ENCODE assay signal across 17 mouse cellular contexts in the genomic region with DNA sequence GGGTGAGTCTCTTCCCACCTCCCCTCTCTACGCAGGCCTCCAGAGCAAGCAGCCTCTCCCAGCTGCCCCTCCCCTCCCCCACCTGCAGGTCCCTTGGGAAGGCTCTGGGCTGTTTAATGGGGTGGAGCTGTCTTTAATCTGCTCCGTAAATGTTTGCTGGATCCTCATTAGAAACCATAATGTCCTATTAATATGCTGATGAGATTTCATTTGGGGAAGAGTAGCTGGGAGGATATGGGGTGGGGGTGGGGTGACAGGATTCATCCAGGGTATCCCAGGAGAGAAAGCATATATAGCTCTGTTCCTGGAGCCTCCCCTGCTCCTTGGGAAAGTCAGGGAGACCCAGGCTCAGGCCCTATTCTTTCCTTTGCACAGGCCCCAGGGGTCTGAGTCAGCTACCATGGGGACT.
DNase-seq lines count a peak whose midpoint lies in the region; ATAC-seq and TF ChIP-seq lines count a peak whose summit lies in the region.
"Had no signal": no experiment of that assay in that cellular context is flagged by ENCODE, and none has a peak within 500 bp of the region (broad histone marks: within the 10 kb centered on the region; RNA-seq: fewer than 3 reads in every experiment).

No protein-coding gene starts in this region.

- 47% methylated on average over 2 of the region's 2 CpGs for WGBS in hindbrain, embryonic 12.5 days
- 51% methylated on average over 2 of the region's 2 CpGs for WGBS in hindbrain, postnatal 0 days
- 42% methylated on average over 2 of the region's 2 CpGs for WGBS in embryonic facial prominence, embryonic 10.5 days
- 42% methylated on average over 2 of the region's 2 CpGs for WGBS in hindbrain, embryonic 14.5 days

- peaks cover 74% of the 10 kb centered on the region for H3K27me3 ChIP-seq in hindbrain, embryonic 12.5 days
- H3K27me3 ChIP-seq in hindbrain, postnatal 0 days (ENCODE audit: insufficient read depth, low read length): no peaks in the 10 kb centered on the region
- peaks cover 99% of the 10 kb centered on the region for H3K27me3 ChIP-seq in embryonic facial prominence, embryonic 10.5 days (replicated peaks; ENCODE audit: low read depth, poor library complexity, severe bottlenecking)
- H3K27me3 ChIP-seq in hindbrain, embryonic 14.5 days (ENCODE audit: control insufficient read depth, insufficient read depth, low read length): peaks cover 28% of the 10 kb centered on the region

- no peak for DNase-seq in hindbrain, postnatal 0 days (ENCODE audit: low spot score)
- DNase-seq in ES-CJ7 (ENCODE audit: low read depth, low spot score): peak; percentile 59
- peak; percentile 5 for DNase-seq in embryonic facial prominence, embryonic 10.5 days (ENCODE audit: low spot score)
- DNase-seq in hindbrain, embryonic 14.5 days (ENCODE audit: low spot score): no peak
- no peak for DNase-seq in thymus, adult 18-20 months
- DNase-seq in heart, postnatal 25 days (ENCODE audit: low spot score): no peak
- DNase-seq: adrenal gland, adult 2 months; cerebellum, postnatal 14 days; layer of hippocampus, postnatal 36 days; liver; lung, adult 18-20 months; lung, postnatal 36 days had no signal

- peaks cover 5% of the 10 kb centered on the region for H3K4me1 ChIP-seq in hindbrain, embryonic 12.5 days
- H3K4me1 ChIP-seq in hindbrain, postnatal 0 days (ENCODE audit: insufficient read depth, low read length): no peaks in the 10 kb centered on the region
- peaks cover 32% of the 10 kb centered on the region for H3K4me1 ChIP-seq in embryonic facial prominence, embryonic 10.5 days
- no peaks in the 10 kb centered on the region; the same call in 1 of the 2 replicates for H3K4me1 ChIP-seq in hindbrain, embryonic 14.5 days (replicated peaks; ENCODE audit: control insufficient read depth, insufficient read depth, low read length)

- intact Hi-C loops in heart, postnatal 25 days (cut with DNase I): no loop called here

- no peak overlapping the region for H3K9ac ChIP-seq in hindbrain, embryonic 12.5 days
- H3K9ac ChIP-seq in hindbrain, postnatal 0 days (replicated peaks; ENCODE audit: low read length): no peak overlapping the region
- no peak overlapping the region for H3K9ac ChIP-seq in hindbrain, embryonic 14.5 days

- H3K27ac ChIP-seq in hindbrain, embryonic 12.5 days: 0 out of 2 replicates have a peak overlapping the region, but pooled peaks have one; percentile 30
- no peak overlapping the region for H3K27ac ChIP-seq in hindbrain, postnatal 0 days
- H3K27ac ChIP-seq in embryonic facial prominence, embryonic 10.5 days (replicated peaks): no peak overlapping the region
- H3K27ac ChIP-seq in hindbrain, embryonic 14.5 days: no peak overlapping the region
- H3K27ac ChIP-seq: kidney, postnatal 0 days had no signal

- H3K36me3 ChIP-seq in hindbrain, embryonic 12.5 days: no peaks in the 10 kb centered on the region
- no peaks in the 10 kb centered on the region for H3K36me3 ChIP-seq in hindbrain, postnatal 0 days (ENCODE audit: insufficient read depth, low read length)
- no peaks in the 10 kb centered on the region for H3K36me3 ChIP-seq in embryonic facial prominence, embryonic 10.5 days (replicated peaks)
- no peaks in the 10 kb centered on the region for H3K36me3 ChIP-seq in hindbrain, embryonic 14.5 days (replicated peaks; ENCODE audit: control insufficient read depth, insufficient read depth)
- H3K36me3 ChIP-seq: G1E had no signal

- ATAC-seq in hindbrain, embryonic 12.5 days (ENCODE audit: low FRiP score): peak; percentile 74
- ATAC-seq in hindbrain, postnatal 0 days: no peak
- peak; percentile 72 for ATAC-seq in hindbrain, embryonic 14.5 days (ENCODE audit: low FRiP score)
- ATAC-seq: intestine, postnatal 0 days had no signal

- no peak for TF ChIP-seq CTCF in hindbrain, postnatal 0 days (IDR thresholded peaks at IDR 0.05; ENCODE audit: low read depth)

- H3K4me3 ChIP-seq in hindbrain, embryonic 12.5 days: no peak overlapping the region
- no peak overlapping the region for H3K4me3 ChIP-seq in hindbrain, postnatal 0 days (ENCODE audit: low read length)
- no peak overlapping the region for H3K4me3 ChIP-seq in embryonic facial prominence, embryonic 10.5 days
- no peak overlapping the region for H3K4me3 ChIP-seq in hindbrain, embryonic 14.5 days (replicated peaks; ENCODE audit: low read length)
- H3K4me3 ChIP-seq: erythroblast, embryonic 14.5 days had no signal

- H3K9me3 ChIP-seq in hindbrain, embryonic 12.5 days (replicated peaks): no peaks in the 10 kb centered on the region
- H3K9me3 ChIP-seq in hindbrain, postnatal 0 days (ENCODE audit: low read length): no peaks in the 10 kb centered on the region
- H3K9me3 ChIP-seq in embryonic facial prominence, embryonic 10.5 days: no peaks in the 10 kb centered on the region
- H3K9me3 ChIP-seq in hindbrain, embryonic 14.5 days (ENCODE audit: control insufficient read depth, low read length): no peaks in the 10 kb centered on the region
- H3K9me3 ChIP-seq: G1E had no signal

- H3K4me2 ChIP-seq in hindbrain, embryonic 12.5 days (replicated peaks): no peak overlapping the region
- H3K4me2 ChIP-seq in hindbrain, postnatal 0 days (ENCODE audit: low read depth, low read length): no peak overlapping the region
- no peak overlapping the region for H3K4me2 ChIP-seq in hindbrain, embryonic 14.5 days (replicated peaks)

Comparison
In these comparisons a context has a peak if more than half of its experiments do, and no peak if none do; other contexts are left out.
1. DNase-seq: peak in ES-CJ7 (single experiment) and embryonic facial prominence, embryonic 10.5 days (single experiment); none in hindbrain, postnatal 0 days (single experiment), hindbrain, embryonic 14.5 days (single experiment), thymus, adult 18-20 months (0 of 2) and heart, postnatal 25 days (single experiment).